Mouse (Mus musculus) midbrain, embryonic 14.5 days (tissue): ENCODE measurements around the gene Dnajc30. TPM values are rescaled to one million over a fixed set of nuclear protein-coding genes. Genes with fewer than 3 reads are reported as not detected.

Experiments used
- ATAC-seq: fragments of 200-750 bp; cut with Nextera tagmentation; 2 replicates; pipeline ENCODE4 v1.8.0; 2017; ENCODE audit warnings: moderate number of reproducible peaks, moderate library complexity; ENCODE audit not compliant: low FRiP score, low TSS enrichment
- DNase-seq: peaks from one replicate; pipeline ENCODE4 v3.0.0-alpha.2; 2015
- H3K27ac ChIP-seq: fragments of 300-500 bp; sonication (generic); replicated peaks from 2 replicates; pipeline ENCODE4 v1.5.1; 2014; ENCODE audit warnings: mild to moderate bottlenecking, low read depth, low read length, moderate library complexity
- H3K27me3 ChIP-seq: fragments of 300-500 bp; sonication (generic); 2 replicates; pipeline ENCODE4 v1.6.1; 2014; ENCODE audit warnings: low read length, control low read depth, mixed read lengths; ENCODE audit not compliant: control insufficient read depth, insufficient read depth
- H3K36me3 ChIP-seq: fragments of 300-500 bp; sonication (generic); 2 replicates; pipeline ENCODE4 v1.6.1; 2014; ENCODE audit warnings: low read length, control low read depth; ENCODE audit not compliant: control insufficient read depth, insufficient read depth
- H3K4me1 ChIP-seq: fragments of 300-500 bp; sonication (generic); 2 replicates; pipeline ENCODE4 v1.6.1; 2014; ENCODE audit warnings: mild to moderate bottlenecking, antibody characterized with exemption, low read length, control low read depth; ENCODE audit not compliant: control insufficient read depth, insufficient read depth
- H3K4me2 ChIP-seq: fragments of 300-500 bp; sonication (generic); 2 replicates; pipeline ENCODE4 v1.6.1; 2014; ENCODE audit warnings: mild to moderate bottlenecking, low read length, moderate library complexity
- H3K4me3 ChIP-seq: fragments of 300-500 bp; sonication (generic); replicated peaks from 2 replicates; pipeline ENCODE4 v1.5.1; 2014; ENCODE audit warnings: low read depth, low read length
- H3K9ac ChIP-seq: fragments of 300-500 bp; sonication (generic); replicated peaks from 2 replicates; pipeline ENCODE4 v1.6.1; 2014; ENCODE audit warnings: mild to moderate bottlenecking, low read length, moderate library complexity
- H3K9me3 ChIP-seq: fragments of 300-500 bp; sonication (generic); 2 replicates; pipeline ENCODE4 v1.6.1; 2016; ENCODE audit warnings: low read length, control low read depth, mixed read lengths; ENCODE audit not compliant: control insufficient read depth
- WGBS: fragments of 180-500 bp; shearing (Covaris S2); extraction: QIAGEN DNeasy Blood & Tissue Kit; methylation state at CpG from one replicate; pipeline ENCODE4 v1.1.7; 2014; 5-methylcytosine and 5-hydroxymethylcytosine counted together
- polyA plus RNA-seq: library from polyadenylated mRNA; unstranded; fragments of >200 nt; fragmentation: Nextera tagmentation; extraction: Ambion mirVana; gene quantifications from 2 replicates; pipeline ENCODE4 v1.2.1, GENCODE M21; 2014

Gene Dnajc30
- polyA plus RNA-seq, 1 experiment from 2014 or later = 47.3 TPM

- H3K27me3 ChIP-seq = peaks cover 37% of the 10 kb centered on the region
- DNase-seq = no peak
Observed at GRCm38 (mm10) chr5:135109426-135109825, 45.4 kb downstream of the Dnajc30 start.

GRCm38 (mm10) chr5:135109976-135110375, 46.0 kb downstream of the Dnajc30 start:
- no peak overlapping the region for H3K9ac ChIP-seq
- H3K4me1 ChIP-seq = no peaks in the 10 kb centered on the region
- peaks cover 37% of the 10 kb centered on the region for H3K27me3 ChIP-seq
- ATAC-seq = no peak
- no peaks in the 10 kb centered on the region for H3K9me3 ChIP-seq
- 57% methylated on average over 6 of the region's 6 CpGs for WGBS
- no peak overlapping the region for H3K4me3 ChIP-seq
- DNase-seq = no peak
- no peak overlapping the region for H3K4me2 ChIP-seq
- H3K27ac ChIP-seq = no peak overlapping the region
- no peaks in the 10 kb centered on the region for H3K36me3 ChIP-seq

More at GRCm38 (mm10) chr5:135109426-135109825, 45.4 kb downstream of the Dnajc30 start:
- no peak for ATAC-seq
- WGBS = 97% methylated on average over 3 of the region's 3 CpGs
- Histone ChIP-seq H3K9ac (no peak overlapping the region), H3K4me1 (no peaks in the 10 kb centered on the region), H3K36me3 (no peaks in the 10 kb centered on the region), H3K4me2 (no peak overlapping the region), H3K4me3 (no peak overlapping the region), H3K27ac (no peak overlapping the region), H3K9me3 (no peaks in the 10 kb centered on the region)

- H3K36me3 ChIP-seq = no peaks in the 10 kb centered on the region
- no peak for DNase-seq
Observed at GRCm38 (mm10) chr5:135113782-135114181, 49.8 kb downstream of the Dnajc30 start.

GRCm38 (mm10) chr5:135115241-135115640, 51.2 kb downstream of the Dnajc30 start:
- WGBS = 93% methylated on average over 8 of the region's 8 CpGs
- no peak overlapping the region for H3K9ac ChIP-seq
- H3K27ac ChIP-seq = no peak overlapping the region

More at GRCm38 (mm10) chr5:135113782-135114181, 49.8 kb downstream of the Dnajc30 start:
- Histone ChIP-seq H3K9me3 (no peaks in the 10 kb centered on the region), H3K27me3 (peaks cover 7% of the 10 kb centered on the region; the same call in 1 of the 2 replicates), H3K4me3 (no peak overlapping the region), H3K27ac (no peak overlapping the region), H3K4me2 (no peak overlapping the region), H3K4me1 (no peaks in the 10 kb centered on the region), H3K9ac (no peak overlapping the region)
- no peak for ATAC-seq
- WGBS = 89% methylated on average over 12 of the region's 12 CpGs

More at GRCm38 (mm10) chr5:135115241-135115640, 51.2 kb downstream of the Dnajc30 start:
- Histone ChIP-seq H3K4me1 (no peaks in the 10 kb centered on the region), H3K36me3 (no peaks in the 10 kb centered on the region), H3K4me2 (no peak overlapping the region), H3K27me3 (no peaks in the 10 kb centered on the region), H3K4me3 (no peak overlapping the region), H3K9me3 (no peaks in the 10 kb centered on the region)
- ATAC-seq (no peak), DNase-seq (no peak)

Other genes starting within 250 kb of the Dnajc30 start
- gene Tmem270, start 157.5 kb upstream of the Dnajc30 start, polyA plus RNA-seq = not detected in 2 replicates
- gene Cldn13, start 148.7 kb upstream of the Dnajc30 start, polyA plus RNA-seq = not detected in 2 replicates
- gene Mettl27, start 131.8 kb upstream of the Dnajc30 start, polyA plus RNA-seq = 6.0 and 6.3 TPM in 2 replicates
- not detected in 2 replicates for gene Cldn4, start 117.3 kb upstream of the Dnajc30 start, polyA plus RNA-seq
- gene Cldn3, start 78.0 kb upstream of the Dnajc30 start, polyA plus RNA-seq = 0.81 and 1.3 TPM in 2 replicates
- 58.0 and 81.5 TPM in 2 replicates for gene Abhd11, start 55.0 kb upstream of the Dnajc30 start, polyA plus RNA-seq
- gene Stx1a, start 40.7 kb upstream of the Dnajc30 start, polyA plus RNA-seq = 106 and 137 TPM in 2 replicates
- 63.8 and 71.7 TPM in 2 replicates for gene Bud23, start 757 bp downstream of the Dnajc30 start, polyA plus RNA-seq
- 33.4 and 40.7 TPM in 2 replicates for gene Vps37d, start 14.1 kb downstream of the Dnajc30 start, polyA plus RNA-seq
- 0.43 and 0.68 TPM in 2 replicates for gene Mlxipl, start 25.7 kb downstream of the Dnajc30 start, polyA plus RNA-seq
- 10.7 and 15.3 TPM in 2 replicates for gene Tbl2, start 85.5 kb downstream of the Dnajc30 start, polyA plus RNA-seq
- gene Bcl7b, start 104.1 kb downstream of the Dnajc30 start, polyA plus RNA-seq = 38.8 and 43.0 TPM in 2 replicates
- 30.1 and 43.9 TPM in 2 replicates for gene Baz1b, start 123.1 kb downstream of the Dnajc30 start, polyA plus RNA-seq
- 8.7 and 11.9 TPM in 2 replicates for gene Fzd9, start 187.0 kb downstream of the Dnajc30 start, polyA plus RNA-seq